Mouse (Mus musculus) stomach, postnatal 0 days (tissue): ENCODE results near the gene Tbc1d4.

Source experiments
- CTCF ChIP-seq: IDR thresholded peaks from 2 replicates; pipeline ENCODE4 v1.5.1; 2016; ENCODE audit warnings: antibody characterized with exemption, low read depth, mild to moderate bottlenecking, moderate library complexity
- EP300 ChIP-seq: optimal IDR thresholded peaks from 2 replicates; pipeline ENCODE3; 2016; ENCODE audit warnings: antibody characterized with exemption

DNA sequence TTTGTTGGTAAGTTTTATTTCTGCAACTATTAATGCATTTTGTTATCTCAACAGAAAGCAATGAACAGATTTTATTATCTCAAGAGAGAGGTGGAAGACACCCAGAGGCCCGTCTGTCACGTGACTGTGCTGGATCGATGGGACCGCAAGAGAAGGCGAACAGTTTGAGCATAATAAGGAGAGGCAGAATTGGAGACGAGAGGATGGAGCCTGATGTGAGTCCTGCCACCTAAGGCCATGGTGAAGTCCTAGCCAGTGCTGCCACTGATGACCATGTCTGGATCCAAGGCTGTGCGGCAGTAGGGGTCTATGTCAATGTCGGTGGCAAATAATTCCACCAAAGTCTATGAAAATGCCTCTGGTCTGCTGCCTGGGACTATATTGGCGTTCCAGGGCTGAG is 12.3 kb downstream of the Tbc1d4 start:
- TF ChIP-seq CTCF, result no peak
- no peak for TF ChIP-seq EP300
